Mouse (Mus musculus) liver, adult 2 months (tissue): Measurements from ENCODE around the gene Lmo1.

ENCODE experiments used
- CTCF ChIP-seq: fragments of 200-500 bp; IDR thresholded peaks from 2 replicates; pipeline ENCODE4 v1.5.1; 2011; ENCODE audit warnings: low read depth, low read length, control low read depth
- POLR2A ChIP-seq: fragments of 200-500 bp; IDR thresholded peaks from 2 replicates; pipeline ENCODE4 v1.6.1; 2011; ENCODE audit warnings: low read length, control low read depth; ENCODE audit not compliant: insufficient read depth; ENCODE audit errors: extremely low read depth

- TF ChIP-seq CTCF (no peak), POLR2A (no peak)
These were observed 21.5 kb upstream of the Lmo1 start for GRCm38 (mm10) chr7:109196399-109197082.
